Mouse (Mus musculus): ENCODE data around the gene Faap20.
"Not testable (repeated sequence)": the region's sequence is repeated elsewhere in the genome, so short reads cannot be mapped to it uniquely, and the experiment has no call there.

Faap20 gene

GRCm38 (mm10) chr4:155248054-155248453 is 1.5 kb upstream of the Faap20 start:
- DNase-seq (ENCODE audit: low spot score): not testable (repeated sequence)

GRCm38 (mm10) chr4:155249257-155249647 is 350 bp upstream of the Faap20 start:
- peak; percentile 78 for DNase-seq (ENCODE audit: low spot score)

- no peak for DNase-seq (ENCODE audit: low spot score)
Measured at GRCm38 (mm10) chr4:155250361-155251117, 937 bp downstream of the Faap20 start.

GRCm38 (mm10) chr4:155251147-155251546 is 1.5 kb downstream of the Faap20 start:
- no peak for DNase-seq (ENCODE audit: low spot score)

GRCm38 (mm10) chr4:155252253-155252652 is 2.7 kb downstream of the Faap20 start:
- no peak for DNase-seq (ENCODE audit: low spot score)

- DNase-seq (ENCODE audit: low spot score): no peak
Measured at GRCm38 (mm10) chr4:155264521-155265321, 15.1 kb downstream of the Faap20 start.

- no peak for DNase-seq (ENCODE audit: low spot score)
Measured at GRCm38 (mm10) chr4:155267047-155267543, 17.5 kb downstream of the Faap20 start.

- DNase-seq (ENCODE audit: low spot score): no peak
Measured at GRCm38 (mm10) chr4:155267639-155268175, 18.1 kb downstream of the Faap20 start.

- DNase-seq (ENCODE audit: low spot score): no peak
Measured at GRCm38 (mm10) chr4:155268382-155268781, 18.8 kb downstream of the Faap20 start.

- DNase-seq (ENCODE audit: low spot score): no peak
Measured at GRCm38 (mm10) chr4:155274451-155274850, 24.8 kb downstream of the Faap20 start.

- DNase-seq (ENCODE audit: low spot score): no peak
Measured at GRCm38 (mm10) chr4:155274851-155275250, 25.2 kb downstream of the Faap20 start.

- no peak for DNase-seq (ENCODE audit: low spot score)
Measured at GRCm38 (mm10) chr4:155277963-155278362, 28.4 kb downstream of the Faap20 start.

GRCm38 (mm10) chr4:155279054-155279453 is 29.5 kb downstream of the Faap20 start:
- DNase-seq (ENCODE audit: low spot score): no peak

- no peak for DNase-seq (ENCODE audit: low spot score)
Measured at GRCm38 (mm10) chr4:155279926-155280767, 30.5 kb downstream of the Faap20 start.

- no peak for DNase-seq (ENCODE audit: low spot score)
Measured at GRCm38 (mm10) chr4:155280768-155281121, 31.1 kb downstream of the Faap20 start.

GRCm38 (mm10) chr4:155281227-155281626 is 31.6 kb downstream of the Faap20 start:
- no peak for DNase-seq (ENCODE audit: low spot score)

- no peak for DNase-seq (ENCODE audit: low spot score)
Measured at GRCm38 (mm10) chr4:155281652-155282051, 32.0 kb downstream of the Faap20 start.

- no peak for DNase-seq (ENCODE audit: low spot score)
Measured at GRCm38 (mm10) chr4:155282231-155282630, 32.6 kb downstream of the Faap20 start.

- DNase-seq (ENCODE audit: low spot score): no peak
Measured at GRCm38 (mm10) chr4:155283001-155283503, 33.5 kb downstream of the Faap20 start.

GRCm38 (mm10) chr4:155283585-155283984 is 34.0 kb downstream of the Faap20 start:
- no peak for DNase-seq (ENCODE audit: low spot score)

- no peak for DNase-seq (ENCODE audit: low spot score)
Measured at GRCm38 (mm10) chr4:155284521-155285379, 35.1 kb downstream of the Faap20 start.
